Mouse (Mus musculus): Measurements from ENCODE around the gene Fam160b1. TPM values are rescaled to one million over a fixed set of nuclear protein-coding genes. Genes with fewer than 3 reads are reported as not detected.
A peak's percentile ranks its signal among the peaks of the same experiment; 100 is the strongest.

Gene Fam160b1
- polyA plus RNA-seq, 1 experiment from 2014 or later = 20.0 TPM

GRCm38 (mm10) chr19:57354050-57354449 lies 6.4 kb upstream of the Fam160b1 start:
- 91% methylated on average over 11 of the region's 11 CpGs for WGBS
- H3K27ac ChIP-seq (replicated peaks; ENCODE audit: low read depth, low read length) = no peak overlapping the region
- H3K4me3 ChIP-seq (ENCODE audit: low read depth, low read length) = no peak overlapping the region

GRCm38 (mm10) chr19:57354715-57355114 lies 5.8 kb upstream of the Fam160b1 start:
- H3K9me3 ChIP-seq (ENCODE audit: control insufficient read depth, low read length) = no peaks in the 10 kb centered on the region
- no peak overlapping the region for H3K4me3 ChIP-seq (ENCODE audit: low read depth, low read length)
- DNase-seq (ENCODE audit: low spot score) (no peak), ATAC-seq (ENCODE audit: low read depth) (no peak)
- H3K9ac ChIP-seq (ENCODE audit: low read depth, low read length) = no peak overlapping the region
- H3K4me1 ChIP-seq (ENCODE audit: control insufficient read depth, insufficient read depth, low read length) = peaks cover 33% of the 10 kb centered on the region; the same call in 1 of the 2 replicates
- H3K27ac ChIP-seq (replicated peaks; ENCODE audit: low read depth, low read length) = peak overlapping the region; percentile 45
- WGBS = 75% methylated on average over 6 of the region's 6 CpGs
- no peaks in the 10 kb centered on the region for H3K27me3 ChIP-seq (replicated peaks; ENCODE audit: control insufficient read depth, insufficient read depth, low read length)
- H3K36me3 ChIP-seq (ENCODE audit: control insufficient read depth, insufficient read depth, low read length) = no peaks in the 10 kb centered on the region
- no peak overlapping the region for H3K4me2 ChIP-seq (ENCODE audit: low read depth, low read length)

More at GRCm38 (mm10) chr19:57354050-57354449, 6.4 kb upstream of the Fam160b1 start:
- no peak for DNase-seq (ENCODE audit: low spot score)
- ATAC-seq (ENCODE audit: low read depth) = no peak
- Histone ChIP-seq H3K4me2 (ENCODE audit: low read depth, low read length) (no peak overlapping the region), H3K4me1 (ENCODE audit: control insufficient read depth, insufficient read depth, low read length) (peaks cover 33% of the 10 kb centered on the region; the same call in 1 of the 2 replicates), H3K27me3 (replicated peaks; ENCODE audit: control insufficient read depth, insufficient read depth, low read length) (no peaks in the 10 kb centered on the region), H3K36me3 (ENCODE audit: control insufficient read depth, insufficient read depth, low read length) (no peaks in the 10 kb centered on the region), H3K9ac (ENCODE audit: low read depth, low read length) (no peak overlapping the region), H3K9me3 (ENCODE audit: control insufficient read depth, low read length) (no peaks in the 10 kb centered on the region)

GRCm38 (mm10) chr19:57355451-57356251 lies 4.8 kb upstream of the Fam160b1 start:
- no peak for ATAC-seq (ENCODE audit: low read depth)

GRCm38 (mm10) chr19:57356273-57356672 lies 4.2 kb upstream of the Fam160b1 start:
- no peaks in the 10 kb centered on the region for H3K9me3 ChIP-seq (ENCODE audit: control insufficient read depth, low read length)
- H3K27ac ChIP-seq (replicated peaks; ENCODE audit: low read depth, low read length) = peak overlapping the region; percentile 29; the same call in 1 of the 2 replicates
- ATAC-seq (ENCODE audit: low read depth) (no peak), DNase-seq (ENCODE audit: low spot score) (no peak)
- WGBS = 60% methylated on average over 7 of the region's 7 CpGs
- H3K4me1 ChIP-seq (ENCODE audit: control insufficient read depth, insufficient read depth, low read length) = peaks cover 33% of the 10 kb centered on the region; the same call in 1 of the 2 replicates
- H3K27me3 ChIP-seq (replicated peaks; ENCODE audit: control insufficient read depth, insufficient read depth, low read length) = no peaks in the 10 kb centered on the region
- no peaks in the 10 kb centered on the region for H3K36me3 ChIP-seq (ENCODE audit: control insufficient read depth, insufficient read depth, low read length)
- no peak overlapping the region for H3K9ac ChIP-seq (ENCODE audit: low read depth, low read length)
- no peak overlapping the region for H3K4me2 ChIP-seq (ENCODE audit: low read depth, low read length)
- no peak overlapping the region for H3K4me3 ChIP-seq (ENCODE audit: low read depth, low read length)

More at GRCm38 (mm10) chr19:57355451-57356251, 4.8 kb upstream of the Fam160b1 start:
- H3K4me2 ChIP-seq (ENCODE audit: low read depth, low read length) = peak overlapping the region; percentile 14
- peak overlapping the region; percentile 45 for H3K27ac ChIP-seq (replicated peaks; ENCODE audit: low read depth, low read length)
- no peak overlapping the region for H3K9ac ChIP-seq (ENCODE audit: low read depth, low read length)
- WGBS = 60% methylated on average over 16 of the region's 16 CpGs
- no peaks in the 10 kb centered on the region for H3K27me3 ChIP-seq (replicated peaks; ENCODE audit: control insufficient read depth, insufficient read depth, low read length)
- no peaks in the 10 kb centered on the region for H3K9me3 ChIP-seq (ENCODE audit: control insufficient read depth, low read length)
- DNase-seq (ENCODE audit: low spot score) = peak; percentile 55
- no peak overlapping the region for H3K4me3 ChIP-seq (ENCODE audit: low read depth, low read length)
- no peaks in the 10 kb centered on the region for H3K36me3 ChIP-seq (ENCODE audit: control insufficient read depth, insufficient read depth, low read length)
- peaks cover 33% of the 10 kb centered on the region; the same call in 1 of the 2 replicates for H3K4me1 ChIP-seq (ENCODE audit: control insufficient read depth, insufficient read depth, low read length)

- Histone ChIP-seq H3K27me3 (replicated peaks; ENCODE audit: control insufficient read depth, insufficient read depth, low read length) (no peaks in the 10 kb centered on the region), H3K9ac (ENCODE audit: low read depth, low read length) (no peak overlapping the region), H3K4me3 (ENCODE audit: low read depth, low read length) (no peak overlapping the region), H3K36me3 (ENCODE audit: control insufficient read depth, insufficient read depth, low read length) (no peaks in the 10 kb centered on the region), H3K9me3 (ENCODE audit: control insufficient read depth, low read length) (no peaks in the 10 kb centered on the region), H3K4me2 (ENCODE audit: low read depth, low read length) (no peak overlapping the region), H3K27ac (replicated peaks; ENCODE audit: low read depth, low read length) (no peak overlapping the region), H3K4me1 (ENCODE audit: control insufficient read depth, insufficient read depth, low read length) (peaks cover 33% of the 10 kb centered on the region; the same call in 1 of the 2 replicates)
- WGBS = 79% methylated on average over 6 of the region's 6 CpGs
- ATAC-seq (ENCODE audit: low read depth) (no peak), DNase-seq (ENCODE audit: low spot score) (no peak)
Observed at GRCm38 (mm10) chr19:57357244-57357643, 3.2 kb upstream of the Fam160b1 start.

- ATAC-seq (ENCODE audit: low read depth) (no peak), DNase-seq (ENCODE audit: low spot score) (no peak)
- H3K9me3 ChIP-seq (ENCODE audit: control insufficient read depth, low read length) = no peaks in the 10 kb centered on the region
- H3K4me3 ChIP-seq (ENCODE audit: low read depth, low read length) = no peak overlapping the region
- H3K4me2 ChIP-seq (ENCODE audit: low read depth, low read length) = no peak overlapping the region; the same call in 1 of the 2 replicates
- no peak overlapping the region for H3K27ac ChIP-seq (replicated peaks; ENCODE audit: low read depth, low read length)
- no peaks in the 10 kb centered on the region for H3K27me3 ChIP-seq (replicated peaks; ENCODE audit: control insufficient read depth, insufficient read depth, low read length)
- WGBS = 84% methylated on average over 5 of the region's 5 CpGs
- no peak overlapping the region for H3K9ac ChIP-seq (ENCODE audit: low read depth, low read length)
- H3K36me3 ChIP-seq (ENCODE audit: control insufficient read depth, insufficient read depth, low read length) = no peaks in the 10 kb centered on the region
- H3K4me1 ChIP-seq (ENCODE audit: control insufficient read depth, insufficient read depth, low read length) = peaks cover 34% of the 10 kb centered on the region
Observed at GRCm38 (mm10) chr19:57357811-57358210, 2.7 kb upstream of the Fam160b1 start.

- peaks cover 34% of the 10 kb centered on the region for H3K4me1 ChIP-seq (ENCODE audit: control insufficient read depth, insufficient read depth, low read length)
- ATAC-seq (ENCODE audit: low read depth) (no peak), DNase-seq (ENCODE audit: low spot score) (peak; percentile 67)
- WGBS = 69% methylated on average over 12 of the region's 12 CpGs
- H3K36me3 ChIP-seq (ENCODE audit: control insufficient read depth, insufficient read depth, low read length) = no peaks in the 10 kb centered on the region
- H3K9ac ChIP-seq (ENCODE audit: low read depth, low read length) = no peak overlapping the region
- H3K27ac ChIP-seq (replicated peaks; ENCODE audit: low read depth, low read length) = no peak overlapping the region
- no peaks in the 10 kb centered on the region for H3K9me3 ChIP-seq (ENCODE audit: control insufficient read depth, low read length)
- no peak overlapping the region for H3K4me3 ChIP-seq (ENCODE audit: low read depth, low read length)
- no peaks in the 10 kb centered on the region for H3K27me3 ChIP-seq (replicated peaks; ENCODE audit: control insufficient read depth, insufficient read depth, low read length)
- H3K4me2 ChIP-seq (ENCODE audit: low read depth, low read length) = peak overlapping the region; percentile 76; the same call in 1 of the 2 replicates
Observed at GRCm38 (mm10) chr19:57358322-57358721, 2.2 kb upstream of the Fam160b1 start.

- Histone ChIP-seq H3K9ac (ENCODE audit: low read depth, low read length) (no peak overlapping the region), H3K27ac (replicated peaks; ENCODE audit: low read depth, low read length) (no peak overlapping the region), H3K36me3 (ENCODE audit: control insufficient read depth, insufficient read depth, low read length) (no peaks in the 10 kb centered on the region), H3K9me3 (ENCODE audit: control insufficient read depth, low read length) (no peaks in the 10 kb centered on the region), H3K4me1 (ENCODE audit: control insufficient read depth, insufficient read depth, low read length) (peaks cover 37% of the 10 kb centered on the region), H3K27me3 (replicated peaks; ENCODE audit: control insufficient read depth, insufficient read depth, low read length) (no peaks in the 10 kb centered on the region), H3K4me3 (ENCODE audit: low read depth, low read length) (peak overlapping the region; percentile 98; the same call in 1 of the 2 replicates), H3K4me2 (ENCODE audit: low read depth, low read length) (peak overlapping the region; percentile 76)
- DNase-seq (ENCODE audit: low spot score) (no peak), ATAC-seq (ENCODE audit: low read depth) (no peak)
- 85% methylated on average over 20 of the region's 20 CpGs for WGBS
Observed at GRCm38 (mm10) chr19:57358836-57359598, 1.5 kb upstream of the Fam160b1 start.
